Mouse (Mus musculus): Measurements from ENCODE around the gene Tnxb.

The Tnxb gene

GRCm38 (mm10) chr17:34660259-34660820, 10.0 kb upstream of the Tnxb start:
- no peak for DNase-seq

GRCm38 (mm10) chr17:34661121-34661591, 9.2 kb upstream of the Tnxb start:
- no peak for DNase-seq

GRCm38 (mm10) chr17:34662468-34662867, 7.9 kb upstream of the Tnxb start:
- DNase-seq, result no peak

- no peak for DNase-seq
These were observed 7.4 kb upstream of the Tnxb start for GRCm38 (mm10) chr17:34662978-34663377.

GRCm38 (mm10) chr17:34663558-34663957, 6.8 kb upstream of the Tnxb start:
- no peak for DNase-seq

GRCm38 (mm10) chr17:34664472-34664871, 5.9 kb upstream of the Tnxb start:
- DNase-seq, result no peak

- no peak for DNase-seq
These were observed 1.1 kb downstream of the Tnxb start for GRCm38 (mm10) chr17:34671151-34672066.

- no peak for DNase-seq
These were observed 2.0 kb downstream of the Tnxb start for GRCm38 (mm10) chr17:34672246-34672792.

- DNase-seq, result no peak
These were observed 2.8 kb downstream of the Tnxb start for GRCm38 (mm10) chr17:34673139-34673538.

GRCm38 (mm10) chr17:34674524-34675204, 4.3 kb downstream of the Tnxb start:
- no peak for DNase-seq

- DNase-seq, result no peak
These were observed 5.1 kb downstream of the Tnxb start for GRCm38 (mm10) chr17:34675205-34676092.

- no peak for DNase-seq
These were observed 5.7 kb downstream of the Tnxb start for GRCm38 (mm10) chr17:34676093-34676460.

- DNase-seq, result no peak
These were observed 6.3 kb downstream of the Tnxb start for GRCm38 (mm10) chr17:34676671-34677070.

- DNase-seq, result no peak
These were observed 9.9 kb downstream of the Tnxb start for GRCm38 (mm10) chr17:34680191-34680590.

- DNase-seq, result no peak
These were observed 10.3 kb downstream of the Tnxb start for GRCm38 (mm10) chr17:34680621-34681020.

GRCm38 (mm10) chr17:34681132-34681571, 10.8 kb downstream of the Tnxb start:
- DNase-seq, result no peak

GRCm38 (mm10) chr17:34681881-34682536, 11.7 kb downstream of the Tnxb start:
- DNase-seq, result no peak

GRCm38 (mm10) chr17:34683179-34683578, 12.8 kb downstream of the Tnxb start:
- DNase-seq, result no peak

- DNase-seq, result no peak
These were observed 13.4 kb downstream of the Tnxb start for GRCm38 (mm10) chr17:34683686-34684220.

- no peak for DNase-seq
These were observed 14.0 kb downstream of the Tnxb start for GRCm38 (mm10) chr17:34684253-34684893.

Measured in cerebellum, adult 9-10 months (tissue).